Mouse (Mus musculus) layer of hippocampus, adult 18-20 months (tissue): ENCODE measurements at regions not wholly inside any gene's neighbourhood (a gene's known extent, or its start where the extent isn't known, plus 50 kb on each side); places are given as distances from the start of the nearest gene placed in this dataset.

Experiments
- DNase-seq, 2 experiments: peaks; one replicate each; pipeline ENCODE4 v3.0.0; 2022; ENCODE audit warnings: low spot score in 2 of 2

DNA sequence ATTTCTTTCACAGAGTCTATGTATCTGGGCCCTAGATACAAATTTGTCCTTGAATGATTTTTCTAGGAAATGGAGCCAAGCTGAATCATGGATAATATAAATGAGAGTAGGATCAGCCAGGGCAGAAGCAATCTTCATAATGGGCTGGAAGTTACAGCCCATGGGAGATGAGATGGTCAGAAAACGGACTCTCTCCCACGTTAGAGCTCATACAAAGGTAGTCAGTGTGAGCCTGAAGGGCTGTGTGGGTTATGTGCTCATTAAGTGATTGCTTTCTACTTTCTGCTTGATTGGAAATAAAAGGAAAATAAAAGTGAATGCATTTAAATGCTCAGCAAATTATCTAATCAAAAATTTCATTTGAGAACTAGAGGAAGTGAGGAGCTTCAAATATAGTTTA, 2017.1 kb upstream of the Pcdh20 start:
- no peak for DNase-seq

- DNase-seq: no peak
Measured at GRCm38 (mm10) chr14:90447971-90448370, 1976.8 kb upstream of the Pcdh20 start.

DNA sequence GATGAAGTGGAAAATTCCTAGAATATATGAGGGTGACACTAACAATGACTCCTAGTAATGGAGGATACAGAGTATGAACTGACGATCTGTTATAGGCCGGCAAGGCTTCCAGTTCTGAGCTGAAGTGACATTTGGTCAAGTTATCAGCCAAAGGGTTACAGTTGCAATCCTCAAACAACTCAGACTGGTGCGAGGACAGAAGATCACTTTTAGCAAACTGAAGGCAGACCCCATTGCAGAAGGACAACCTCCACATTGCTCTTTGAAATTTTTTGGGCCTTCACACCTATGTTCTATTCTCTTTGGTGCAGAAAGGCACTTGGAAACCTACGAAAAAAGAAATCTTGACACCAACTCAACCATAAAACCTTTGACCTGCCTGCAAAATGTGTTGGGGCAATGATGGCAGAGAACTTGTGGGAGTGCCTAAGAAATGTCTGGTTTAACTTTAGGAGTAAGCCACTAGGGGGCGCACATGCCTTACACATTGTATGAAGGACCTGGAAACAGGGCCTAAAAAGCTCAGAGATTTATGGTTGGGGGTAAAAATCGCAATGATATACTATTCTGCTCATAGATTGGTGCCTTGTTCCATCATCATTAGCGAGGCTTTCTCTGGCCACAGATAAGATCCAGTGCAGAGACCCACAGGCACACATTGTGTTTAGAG, 1961.8 kb upstream of the Pcdh20 start:
- peak in 1 of 2 experiments; percentile 67 for DNase-seq

DNA sequence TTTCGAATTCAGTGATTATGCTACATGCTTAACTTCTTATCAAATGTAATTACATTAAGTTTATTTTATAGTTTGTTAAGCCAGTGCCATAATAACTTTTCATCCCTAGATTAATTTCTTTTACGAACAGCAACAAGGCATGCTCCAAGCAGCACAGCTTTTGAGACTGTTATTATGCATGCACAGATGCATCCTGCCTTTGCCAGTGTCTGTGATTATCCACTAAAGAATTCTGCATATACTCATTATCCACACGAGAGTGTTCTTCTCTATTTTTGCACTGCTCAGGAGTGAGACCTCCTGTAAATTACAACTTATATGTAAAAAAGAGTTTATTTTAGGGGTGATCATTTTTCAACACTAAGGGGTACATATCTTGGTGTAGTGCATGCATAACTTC, 1941.5 kb upstream of the Pcdh20 start:
- no peak for DNase-seq

DNA sequence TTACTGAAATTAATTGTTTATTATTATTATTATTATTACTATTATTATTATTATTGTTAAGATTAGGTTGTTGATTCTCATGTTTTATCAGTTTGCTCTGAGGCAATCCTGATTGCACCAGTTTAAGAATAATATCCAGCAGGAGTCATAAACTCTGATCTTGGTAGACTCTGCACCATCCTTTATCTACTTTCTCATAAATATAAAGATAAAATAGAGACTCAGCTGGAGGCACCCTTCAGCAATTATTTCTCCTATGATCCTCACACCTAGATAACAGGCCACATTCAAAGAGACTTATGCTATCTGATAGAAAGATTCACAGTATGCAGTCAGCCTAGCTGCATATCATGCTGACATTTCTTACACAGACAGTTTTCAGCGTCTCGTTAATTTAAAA, 1935.2 kb upstream of the Pcdh20 start:
- no peak for DNase-seq

GRCm38 (mm10) chr14:90405476-90405875, 1934.3 kb upstream of the Pcdh20 start:
- no peak for DNase-seq

GRCm38 (mm10) chr14:90367256-90367936, 1896.2 kb upstream of the Pcdh20 start:
- DNase-seq: no peak

DNA sequence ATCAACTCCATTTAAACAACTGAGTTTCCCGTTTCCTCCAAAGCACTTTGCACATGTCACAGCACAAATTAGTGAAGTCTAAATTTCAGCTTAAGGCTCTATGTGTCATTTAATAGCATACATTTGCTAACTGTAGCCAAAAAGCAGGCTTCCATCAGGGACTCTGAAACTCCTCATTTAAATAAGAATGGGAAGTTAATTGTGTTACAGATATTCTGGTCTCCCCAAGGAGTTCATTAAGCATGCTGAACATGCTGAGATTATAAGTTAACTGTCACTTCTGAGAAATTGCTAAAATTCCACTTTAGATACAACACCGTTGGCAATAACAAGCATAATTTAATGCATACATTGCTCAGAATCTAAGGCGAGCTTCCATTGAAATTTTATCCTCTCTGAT, 1863.3 kb upstream of the Pcdh20 start:
- no peak for DNase-seq

- DNase-seq: peak; percentile 0 to 2
Measured at GRCm38 (mm10) chr14:90295456-90295855, 1824.3 kb upstream of the Pcdh20 start.

DNA sequence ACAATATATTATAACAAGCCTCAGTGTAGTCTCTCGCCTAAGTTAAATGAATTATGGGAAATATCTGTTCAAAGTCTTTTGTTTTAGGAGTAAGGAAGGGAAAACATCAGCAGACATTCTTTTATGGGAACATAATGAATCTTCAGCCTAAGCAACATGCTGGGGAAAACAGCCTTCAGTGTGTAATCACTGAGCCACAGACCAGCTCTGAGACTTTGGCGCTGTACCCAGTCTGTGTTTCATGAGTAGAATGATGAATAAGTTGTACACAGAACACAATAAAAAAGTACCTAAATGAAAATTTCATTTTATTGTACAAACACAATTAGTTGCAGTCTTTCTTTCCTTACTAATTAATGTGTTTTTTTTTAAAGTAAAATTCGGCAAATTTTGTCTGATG, 1774.8 kb upstream of the Pcdh20 start:
- DNase-seq: no peak

- no peak for DNase-seq
Measured at GRCm38 (mm10) chr14:90232661-90233060, 1761.5 kb upstream of the Pcdh20 start.

DNA sequence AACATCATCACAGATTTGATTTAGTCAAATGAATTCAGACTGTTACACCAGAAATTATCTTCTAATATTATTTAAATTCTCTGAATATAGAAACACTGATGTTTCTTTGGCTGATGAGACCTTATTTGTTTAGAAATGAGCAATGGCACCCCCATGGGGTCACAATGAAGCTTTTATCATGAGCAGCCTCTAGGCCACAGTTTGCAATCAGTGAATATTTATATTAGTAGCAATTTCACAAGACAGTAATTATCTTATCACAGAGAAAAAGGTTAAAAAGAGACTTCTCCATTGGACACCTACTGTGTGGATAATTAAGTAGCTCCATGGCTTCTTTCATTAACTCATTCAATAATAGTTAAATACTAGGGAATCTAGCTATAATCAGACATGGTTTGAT, 1729.1 kb upstream of the Pcdh20 start:
- no peak for DNase-seq

GRCm38 (mm10) chr14:90197791-90198190, 1726.6 kb upstream of the Pcdh20 start:
- DNase-seq: no peak

- DNase-seq: no peak
Measured at GRCm38 (mm10) chr14:90172729-90173128, 1701.5 kb upstream of the Pcdh20 start.
